Mouse (Mus musculus) stomach, postnatal 0 days (tissue): ENCODE data around the gene Vgll4.

ENCODE experiments used
- CTCF ChIP-seq: IDR thresholded peaks from 2 replicates; pipeline ENCODE4 v1.5.1; 2016; ENCODE audit warnings: antibody characterized with exemption, low read depth, mild to moderate bottlenecking, moderate library complexity
- EP300 ChIP-seq: optimal IDR thresholded peaks from 2 replicates; pipeline ENCODE3; 2016; ENCODE audit warnings: antibody characterized with exemption

DNA sequence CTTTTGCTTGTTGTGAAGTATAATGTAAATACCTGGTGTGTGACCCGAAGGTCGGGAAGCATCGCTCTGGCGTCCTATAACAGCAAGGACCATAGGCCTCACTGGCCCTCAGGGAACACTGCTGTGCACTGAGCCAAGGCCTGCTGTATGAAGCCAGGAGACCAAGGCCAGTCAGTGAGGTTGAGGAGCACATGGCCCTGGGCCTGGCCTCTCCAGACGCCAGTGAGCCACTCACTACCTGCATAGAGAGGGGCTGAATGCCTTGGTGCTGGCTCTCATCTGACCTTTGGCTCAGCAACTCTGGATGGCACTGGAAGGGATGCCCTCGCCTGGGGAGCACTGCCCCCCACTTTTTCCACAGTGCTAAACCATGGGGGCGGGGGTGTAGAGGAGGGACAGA is 101.1 kb downstream of the Vgll4 start:
- TF ChIP-seq CTCF: no peak
- no peak for TF ChIP-seq EP300
